Mouse (Mus musculus) embryonic facial prominence, embryonic 11.5 days (tissue): ENCODE measurements at regions not wholly inside any gene's neighbourhood (a gene's known extent, or its start where the extent isn't known, plus 50 kb on each side); places are given as distances from the start of the nearest gene placed in this dataset.
A peak's percentile ranks its signal among the peaks of the same experiment; 100 is the strongest.

ENCODE experiments used
- ATAC-seq: fragments of 200-750 bp; cut with Nextera tagmentation; replicated peaks from 2 replicates; pipeline ENCODE4 v1.8.0; 2017; ENCODE audit warnings: low read depth; ENCODE audit not compliant: insufficient number of reproducible peaks, low FRiP score, low TSS enrichment
- DNase-seq: peaks from one replicate; pipeline ENCODE4 v3.0.0-alpha.2; 2015; ENCODE audit warnings: low spot score
- H3K27ac ChIP-seq: fragments of 300-500 bp; sonication (generic); replicated peaks from 2 replicates; pipeline ENCODE4 v1.5.1; 2014; ENCODE audit warnings: mild to moderate bottlenecking, low read depth, low read length, control low read depth
- H3K27me3 ChIP-seq: fragments of 300-500 bp; sonication (generic); 2 replicates; pipeline ENCODE4 v1.6.1; 2014; ENCODE audit warnings: mild to moderate bottlenecking, low read length, moderate library complexity, mixed read lengths; ENCODE audit not compliant: control insufficient read depth, insufficient read depth
- H3K36me3 ChIP-seq: fragments of 300-500 bp; sonication (generic); replicated peaks from 2 replicates; pipeline ENCODE4 v1.6.1; 2014; ENCODE audit warnings: low read depth, mild to moderate bottlenecking, low read length, moderate library complexity, mixed read lengths; ENCODE audit not compliant: control insufficient read depth, insufficient read depth
- H3K4me1 ChIP-seq: fragments of 300-500 bp; sonication (generic); 2 replicates; pipeline ENCODE4 v1.6.1; 2014; ENCODE audit warnings: low read length, mixed read lengths; ENCODE audit not compliant: control insufficient read depth, insufficient read depth
- H3K4me2 ChIP-seq: fragments of 300-500 bp; sonication (generic); 2 replicates; pipeline ENCODE4 v1.6.1; 2014; ENCODE audit warnings: low read depth, mild to moderate bottlenecking, control low read depth, low read length, moderate library complexity
- H3K4me3 ChIP-seq: fragments of 300-500 bp; sonication (generic); 2 replicates; pipeline ENCODE4 v1.5.1; 2014; ENCODE audit warnings: low read depth, low read length, control low read depth
- H3K9ac ChIP-seq: fragments of 300-500 bp; sonication (generic); replicated peaks from 2 replicates; pipeline ENCODE4 v1.6.1; 2014; ENCODE audit warnings: mild to moderate bottlenecking, control low read depth, low read length
- H3K9me3 ChIP-seq: fragments of 300-500 bp; sonication (generic); replicated peaks from 2 replicates; pipeline ENCODE4 v1.6.1; 2016; ENCODE audit warnings: mild to moderate bottlenecking, low read length, inconsistent platforms, mixed read lengths; ENCODE audit not compliant: control insufficient read depth
- WGBS: fragments of 180-500 bp; shearing (Covaris S2); extraction: QIAGEN DNeasy Blood & Tissue Kit; methylation state at CpG from one replicate; pipeline ENCODE4 v1.1.7; 2014; 5-methylcytosine and 5-hydroxymethylcytosine counted together

DNA sequence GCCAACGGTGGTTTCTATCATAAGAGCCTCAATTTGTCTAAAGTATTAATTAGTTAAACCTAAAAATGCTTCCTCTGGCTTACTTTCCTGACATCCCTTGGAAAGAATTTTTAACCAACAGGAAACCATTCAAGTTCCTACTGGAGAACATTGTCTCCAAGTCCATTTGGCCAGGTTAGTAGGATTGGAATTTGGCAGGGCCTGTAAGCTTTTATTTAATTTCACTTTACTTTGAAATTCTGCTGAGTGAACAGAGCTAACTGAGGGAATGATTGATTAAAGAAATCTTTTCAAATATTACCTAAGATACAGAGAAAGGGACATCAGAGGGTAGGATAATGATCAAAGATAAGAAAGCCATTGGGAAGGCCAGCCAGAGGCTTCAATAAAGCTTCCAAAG lies 102.4 kb upstream of the Sfrp2 start:
- H3K9ac ChIP-seq, result no peak overlapping the region
- H3K27ac ChIP-seq, result no peak overlapping the region
- ATAC-seq (no peak), DNase-seq (no peak)
- H3K27me3 ChIP-seq, result no peaks in the 10 kb centered on the region
- H3K4me3 ChIP-seq, result no peak overlapping the region
- H3K4me1 ChIP-seq, result no peaks in the 10 kb centered on the region
- no peaks in the 10 kb centered on the region for H3K36me3 ChIP-seq
- 79% methylated on average over 1 of the region's 1 CpGs for WGBS
- no peak overlapping the region for H3K4me2 ChIP-seq
- H3K9me3 ChIP-seq, result no peaks in the 10 kb centered on the region

DNA sequence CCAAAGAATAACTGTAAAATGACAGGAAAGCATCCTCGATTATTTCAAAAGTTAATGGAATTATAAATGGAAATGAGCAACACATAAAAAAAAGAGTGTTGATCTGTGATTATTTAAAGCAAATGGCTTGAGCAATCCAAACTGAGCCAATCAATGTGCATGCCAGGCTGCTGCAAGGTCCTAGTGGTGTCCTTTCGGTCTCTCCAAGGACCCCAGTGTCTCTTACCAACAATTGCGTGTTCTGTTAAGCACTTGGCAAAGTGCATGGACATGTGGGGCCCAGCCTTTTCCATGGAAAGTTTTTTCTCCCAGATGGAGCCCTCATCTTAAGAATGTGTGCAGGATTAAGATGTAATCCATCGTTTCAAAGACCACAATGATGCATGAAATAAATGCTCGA lies 90.0 kb upstream of the Sfrp2 start:
- no peaks in the 10 kb centered on the region for H3K9me3 ChIP-seq
- no peak overlapping the region for H3K4me2 ChIP-seq
- no peaks in the 10 kb centered on the region for H3K4me1 ChIP-seq
- H3K27ac ChIP-seq, result no peak overlapping the region
- H3K9ac ChIP-seq, result no peak overlapping the region
- no peaks in the 10 kb centered on the region for H3K36me3 ChIP-seq
- DNase-seq (no peak), ATAC-seq (no peak)
- H3K27me3 ChIP-seq, result no peaks in the 10 kb centered on the region
- WGBS, result 92% methylated on average over 5 of the region's 5 CpGs
- H3K4me3 ChIP-seq, result no peak overlapping the region

DNA sequence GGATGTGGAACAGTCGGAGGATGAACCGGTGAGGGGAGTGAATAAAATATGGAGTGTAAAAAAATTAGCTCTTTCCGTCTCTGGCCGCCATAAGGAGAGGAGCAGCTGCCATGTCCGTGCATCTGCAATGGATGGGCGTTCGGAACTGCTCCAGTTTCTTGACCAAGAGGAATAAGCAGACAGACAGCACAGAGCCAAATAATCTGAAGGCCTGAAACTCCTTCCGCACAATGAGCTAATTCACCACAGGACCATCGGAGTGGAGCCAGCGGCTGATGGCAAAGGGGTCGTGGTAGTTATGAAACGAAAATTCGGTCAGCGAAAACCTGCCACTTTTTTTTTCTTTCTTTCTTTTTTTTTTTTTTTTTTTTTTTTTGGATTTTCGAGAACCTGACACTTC lies 79.5 kb upstream of the Sfrp2 start:
- H3K9me3 ChIP-seq, result no peaks in the 10 kb centered on the region
- H3K27me3 ChIP-seq, result no peaks in the 10 kb centered on the region
- WGBS, result 92% methylated on average over 15 of the region's 15 CpGs
- H3K36me3 ChIP-seq, result no peaks in the 10 kb centered on the region
- no peak overlapping the region for H3K4me3 ChIP-seq
- no peak overlapping the region for H3K4me2 ChIP-seq
- DNase-seq, result no peak
- no peaks in the 10 kb centered on the region for H3K4me1 ChIP-seq
- no peak overlapping the region for H3K9ac ChIP-seq
- no peak for ATAC-seq
- no peak overlapping the region for H3K27ac ChIP-seq

DNA sequence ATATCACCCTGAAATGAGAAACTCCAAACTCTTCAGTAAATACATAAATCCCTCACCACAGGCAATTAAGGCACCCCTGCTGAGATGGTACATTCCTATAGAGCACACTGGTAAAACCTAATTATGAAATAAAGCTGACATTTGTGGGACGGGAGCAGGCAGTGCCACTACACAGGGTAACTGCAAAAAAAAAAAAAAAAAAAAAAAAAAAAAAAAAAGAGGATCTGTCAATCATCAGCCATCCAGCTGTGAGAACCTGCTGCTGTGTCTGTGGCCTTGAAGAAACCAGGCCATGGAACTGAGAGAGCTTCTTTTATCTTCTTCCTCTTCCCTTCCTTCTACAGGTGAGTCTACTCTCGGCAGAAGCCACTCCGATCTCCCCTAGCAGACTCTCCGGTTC lies 78.6 kb upstream of the Sfrp2 start:
- 85% methylated on average over 4 of the region's 4 CpGs for WGBS
- Histone ChIP-seq H3K9ac (no peak overlapping the region), H3K27me3 (no peaks in the 10 kb centered on the region), H3K27ac (no peak overlapping the region), H3K4me3 (no peak overlapping the region), H3K36me3 (no peaks in the 10 kb centered on the region), H3K9me3 (no peaks in the 10 kb centered on the region), H3K4me2 (no peak overlapping the region), H3K4me1 (no peaks in the 10 kb centered on the region)
- DNase-seq (no peak), ATAC-seq (no peak)

DNA sequence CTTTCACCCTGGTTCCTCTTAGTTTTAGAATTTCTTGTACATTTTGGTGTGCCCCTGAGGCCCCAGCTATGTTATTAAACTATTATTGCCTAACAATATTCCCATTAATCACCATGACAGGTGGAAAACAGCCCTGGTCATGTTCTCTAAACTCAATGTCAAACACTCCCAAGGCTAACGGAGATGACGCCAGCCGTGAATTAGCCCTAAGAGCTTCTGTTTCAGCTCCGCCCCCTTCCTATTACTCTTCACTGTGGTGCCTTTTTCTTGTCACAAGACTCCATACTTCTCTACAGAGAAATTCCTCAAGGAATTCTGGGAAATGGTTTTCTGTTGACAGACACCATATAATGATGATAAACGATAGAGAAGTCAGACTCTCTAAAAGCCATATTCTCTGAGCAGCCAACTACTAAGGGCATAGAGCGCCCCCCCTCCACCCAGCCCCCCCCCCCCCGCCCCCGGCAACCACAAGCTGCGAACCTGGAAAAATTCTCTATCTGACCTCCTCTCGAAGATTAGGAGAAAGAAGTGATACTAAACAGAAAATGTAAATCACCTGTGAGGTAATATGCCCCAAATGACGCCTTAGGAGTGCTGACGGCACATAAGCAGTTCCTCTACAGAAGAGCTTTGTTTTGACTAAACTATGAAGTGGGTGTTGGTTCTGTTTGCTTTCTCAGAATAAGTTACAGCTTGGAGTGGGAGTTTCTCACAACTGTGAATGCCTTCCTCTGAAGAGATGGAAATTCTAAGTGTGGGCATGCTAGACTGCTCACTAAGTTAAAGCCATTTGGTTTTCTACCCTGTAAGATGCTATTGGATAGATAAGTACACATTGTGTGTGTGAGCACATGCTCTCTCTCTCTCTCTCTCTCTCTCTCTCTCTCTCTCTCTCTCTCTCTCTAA lies 76.8 kb upstream of the Sfrp2 start:
- Histone ChIP-seq H3K9me3 (no peaks in the 10 kb centered on the region), H3K4me2 (no peak overlapping the region), H3K27me3 (no peaks in the 10 kb centered on the region), H3K9ac (no peak overlapping the region), H3K27ac (no peak overlapping the region), H3K4me1 (no peaks in the 10 kb centered on the region), H3K36me3 (no peaks in the 10 kb centered on the region), H3K4me3 (no peak overlapping the region)
- WGBS, result 80% methylated on average over 12 of the region's 12 CpGs
- ATAC-seq (no peak), DNase-seq (no peak)

DNA sequence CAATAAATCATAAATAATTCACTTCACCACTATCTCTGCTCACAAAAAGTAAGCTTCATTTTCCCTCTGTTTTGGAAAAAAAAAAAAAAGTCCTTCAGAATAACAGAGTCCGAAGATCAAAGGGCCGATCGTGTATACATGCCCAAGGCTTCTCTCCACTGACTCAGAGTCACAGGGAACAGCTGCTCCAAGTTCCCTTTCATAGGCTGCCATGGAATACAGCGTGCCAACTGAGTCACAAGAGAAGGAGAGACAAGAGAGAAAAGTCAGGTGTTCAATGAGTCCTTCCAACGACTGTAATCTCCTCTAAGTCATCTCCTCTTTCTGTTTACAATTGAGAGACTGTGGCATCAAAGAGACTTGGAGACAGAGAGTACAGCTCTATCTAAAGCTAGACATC lies 71.6 kb upstream of the Sfrp2 start:
- no peak for ATAC-seq
- Histone ChIP-seq H3K9ac (no peak overlapping the region), H3K27ac (no peak overlapping the region), H3K4me2 (no peak overlapping the region), H3K9me3 (no peaks in the 10 kb centered on the region), H3K4me1 (no peaks in the 10 kb centered on the region), H3K27me3 (no peaks in the 10 kb centered on the region), H3K4me3 (no peak overlapping the region), H3K36me3 (no peaks in the 10 kb centered on the region)
- DNase-seq, result no peak
- 72% methylated on average over 5 of the region's 5 CpGs for WGBS

DNA sequence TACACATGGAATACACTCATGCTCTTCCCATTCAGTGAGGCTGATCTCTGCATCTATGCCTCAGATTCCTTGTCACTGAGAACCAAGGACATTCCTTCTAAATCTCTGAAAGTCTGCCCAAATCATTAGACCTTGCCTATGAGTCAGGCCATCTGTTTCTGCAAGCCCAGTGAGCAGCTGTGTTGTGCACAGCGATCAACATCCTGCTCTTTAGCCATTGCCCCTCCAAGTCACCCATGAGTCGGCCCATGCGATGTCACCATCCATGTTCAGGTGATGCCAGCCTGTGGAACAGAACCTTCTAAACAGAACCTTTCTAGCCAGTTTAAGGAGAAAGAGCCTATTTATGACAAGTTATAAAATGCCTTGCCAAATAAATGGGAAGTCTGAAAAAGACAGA lies 66.4 kb upstream of the Sfrp2 start:
- no peaks in the 10 kb centered on the region for H3K36me3 ChIP-seq
- no peaks in the 10 kb centered on the region for H3K27me3 ChIP-seq
- H3K9me3 ChIP-seq, result no peaks in the 10 kb centered on the region
- no peaks in the 10 kb centered on the region for H3K4me1 ChIP-seq
- no peak overlapping the region for H3K4me3 ChIP-seq
- DNase-seq (no peak), ATAC-seq (no peak)
- no peak overlapping the region for H3K4me2 ChIP-seq
- 93% methylated on average over 3 of the region's 3 CpGs for WGBS
- no peak overlapping the region for H3K27ac ChIP-seq
- no peak overlapping the region for H3K9ac ChIP-seq

DNA sequence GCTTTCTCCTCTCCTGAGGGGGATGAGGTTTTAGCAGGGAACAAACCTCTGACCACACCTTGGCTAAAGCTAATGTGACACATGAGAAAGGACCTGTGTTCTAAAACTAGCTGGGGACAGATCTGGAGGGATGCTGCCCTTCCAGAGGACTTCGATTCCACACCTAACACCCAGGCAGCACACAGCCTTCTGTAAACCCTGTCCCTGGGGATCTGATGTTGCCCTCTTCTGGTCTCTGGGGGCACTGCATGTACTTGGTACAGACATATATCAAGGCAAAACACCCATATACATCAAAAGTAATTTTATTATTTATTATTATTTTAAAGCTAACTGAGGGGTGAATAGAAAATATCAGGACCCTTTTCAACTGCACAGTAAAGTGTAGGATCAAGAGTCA lies 65.0 kb upstream of the Sfrp2 start:
- Histone ChIP-seq H3K27me3 (no peaks in the 10 kb centered on the region), H3K4me3 (no peak overlapping the region), H3K4me2 (no peak overlapping the region), H3K9me3 (no peaks in the 10 kb centered on the region), H3K4me1 (no peaks in the 10 kb centered on the region), H3K9ac (no peak overlapping the region), H3K36me3 (no peaks in the 10 kb centered on the region), H3K27ac (no peak overlapping the region)
- ATAC-seq (no peak; the same call in 1 of the 2 replicates), DNase-seq (peak; percentile 51)
- WGBS, result 82% methylated on average over 1 of the region's 1 CpGs
